Mouse (Mus musculus) liver, postnatal 0 days (tissue): ENCODE data around the gene Iars2. TPM values are rescaled to one million over a fixed set of nuclear protein-coding genes. Genes with fewer than 3 reads are reported as not detected.
A peak's percentile ranks its signal among the peaks of the same experiment; 100 is the strongest.

ENCODE experiments used
- ATAC-seq: fragments of 200-750 bp; cut with Nextera tagmentation; 2 replicates; pipeline ENCODE4 v1.8.0; 2017; ENCODE audit warnings: mild to moderate bottlenecking, moderate library complexity
- DNase-seq: peaks from one replicate; pipeline ENCODE4 v3.0.0-alpha.2; 2016
- H3K27ac ChIP-seq: fragments of 300-500 bp; sonication (generic); 2 replicates; pipeline ENCODE4 v1.5.1; 2014; ENCODE audit warnings: antibody characterized with exemption, moderate library complexity, mild to moderate bottlenecking, low read depth
- H3K27me3 ChIP-seq: fragments of 300-500 bp; sonication (generic); 2 replicates; pipeline ENCODE4 v1.6.1; 2014; ENCODE audit warnings: low read length, control low read depth, mixed read lengths; ENCODE audit not compliant: insufficient read depth
- H3K36me3 ChIP-seq: fragments of 300-500 bp; sonication (generic); replicated peaks from 2 replicates; pipeline ENCODE4 v1.6.1; 2014; ENCODE audit warnings: mild to moderate bottlenecking, control low read depth, low read length, moderate library complexity, mixed read lengths; ENCODE audit not compliant: insufficient read depth
- H3K4me1 ChIP-seq: fragments of 300-500 bp; sonication (generic); 2 replicates; pipeline ENCODE4 v1.6.1; 2014; ENCODE audit warnings: antibody characterized with exemption, mild to moderate bottlenecking, control low read depth; ENCODE audit not compliant: insufficient read depth
- H3K4me2 ChIP-seq: fragments of 300-500 bp; sonication (generic); 2 replicates; pipeline ENCODE4 v1.6.1; 2014; ENCODE audit warnings: low read depth, mild to moderate bottlenecking, low read length, moderate library complexity, mixed read lengths
- H3K4me3 ChIP-seq: fragments of 300-500 bp; sonication (generic); 2 replicates; pipeline ENCODE4 v1.5.1; 2014; ENCODE audit warnings: low read depth, low read length
- H3K9ac ChIP-seq: fragments of 300-500 bp; sonication (generic); replicated peaks from 2 replicates; pipeline ENCODE4 v1.6.1; 2014; ENCODE audit warnings: mild to moderate bottlenecking, moderate library complexity
- H3K9me3 ChIP-seq: fragments of 300-500 bp; sonication (generic); 2 replicates; pipeline ENCODE4 v1.6.1; 2016; ENCODE audit warnings: mild to moderate bottlenecking, control low read depth, low read length, mixed read lengths
- CTCF ChIP-seq: sonication (generic); IDR thresholded peaks from 2 replicates; pipeline ENCODE4 v1.5.1; 2016; ENCODE audit warnings: antibody characterized with exemption, low read depth
- EP300 ChIP-seq: IDR thresholded peaks from 2 replicates; pipeline ENCODE4 v1.6.1; 2016; ENCODE audit warnings: antibody characterized with exemption, low read depth, mild to moderate bottlenecking
- WGBS: fragments of 180-500 bp; shearing (Covaris S2); extraction: QIAGEN DNeasy Blood & Tissue Kit; methylation state at CpG from one replicate; pipeline ENCODE4 v1.1.7; 2014; ENCODE audit not compliant: insufficient replicate concordance; 5-methylcytosine and 5-hydroxymethylcytosine counted together
- polyA plus RNA-seq: library from polyadenylated mRNA; unstranded; fragments of >200 nt; fragmentation: Nextera tagmentation; extraction: Ambion mirVana; gene quantifications from 2 replicates; pipeline ENCODE4 v1.2.1, GENCODE M21; 2015

Gene Iars2
- polyA plus RNA-seq, 1 experiment from 2014 or later: 15.3 TPM

DNA sequence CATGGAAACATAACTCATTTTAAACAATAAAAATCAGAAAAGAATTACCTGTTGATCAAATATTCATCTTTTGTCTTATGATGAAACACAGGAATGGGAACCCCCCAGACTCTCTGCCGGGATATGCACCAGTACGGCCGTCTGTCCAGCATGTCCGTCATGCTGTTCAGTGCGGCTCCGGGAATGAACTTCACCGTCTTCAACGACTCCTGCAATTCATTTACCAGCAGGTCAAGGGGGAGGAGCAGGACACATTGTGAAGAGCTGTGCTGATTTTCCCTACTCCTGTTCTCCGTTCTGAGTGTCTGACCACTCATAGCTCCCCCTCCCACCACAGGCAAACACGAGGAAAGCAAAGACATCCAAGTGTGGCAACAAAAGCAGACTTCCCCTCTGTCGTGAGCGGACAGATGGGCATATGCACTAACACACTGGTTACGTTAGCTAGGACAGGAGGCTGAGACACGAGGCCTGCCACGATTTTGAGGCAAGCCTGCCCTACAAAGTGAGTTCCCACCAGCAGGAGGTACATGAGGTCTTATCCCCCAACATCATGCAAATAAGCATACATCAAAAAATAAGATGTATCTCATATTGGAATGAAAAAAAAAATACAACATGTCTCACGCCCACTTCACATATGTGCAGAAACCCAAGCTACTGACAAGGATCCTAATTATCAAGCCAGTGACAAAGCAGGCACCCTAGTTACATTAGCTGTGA, 13.2 kb downstream of the Iars2 start:
- Histone ChIP-seq H3K4me2 (no peak overlapping the region), H3K4me3 (no peak overlapping the region), H3K27me3 (no peaks in the 10 kb centered on the region), H3K4me1 (no peaks in the 10 kb centered on the region), H3K36me3 (peaks cover 47% of the 10 kb centered on the region), H3K9ac (no peak overlapping the region), H3K27ac (no peak overlapping the region), H3K9me3 (no peaks in the 10 kb centered on the region)
- ATAC-seq (no peak), DNase-seq (no peak)
- WGBS: 89% methylated on average over 16 of the region's 16 CpGs
- TF ChIP-seq CTCF (no peak), EP300 (no peak)

DNA sequence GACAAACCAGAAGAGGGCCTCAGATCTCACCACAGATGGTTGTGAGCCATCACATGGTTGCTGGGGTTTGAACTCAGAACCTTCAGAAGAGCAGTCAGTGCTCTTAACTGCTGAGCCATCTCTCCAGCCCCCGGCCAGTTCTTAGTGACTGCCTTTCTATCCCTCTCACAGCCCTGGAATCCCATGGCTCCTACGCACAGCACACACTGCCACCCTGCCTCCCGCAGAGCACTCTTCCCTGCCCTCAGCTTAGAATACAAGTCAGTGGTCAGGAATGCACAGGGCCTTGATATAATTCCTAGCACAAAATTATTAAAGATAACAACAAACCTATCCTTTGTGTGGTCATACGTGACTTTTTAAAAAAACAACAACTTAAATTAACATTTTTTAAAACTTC, 14.7 kb downstream of the Iars2 start:
- TF ChIP-seq CTCF: no peak
- no peak for TF ChIP-seq EP300
- Histone ChIP-seq H3K9ac (no peak overlapping the region), H3K9me3 (no peaks in the 10 kb centered on the region), H3K27me3 (no peaks in the 10 kb centered on the region), H3K36me3 (peaks cover 45% of the 10 kb centered on the region), H3K4me1 (no peaks in the 10 kb centered on the region), H3K27ac (no peak overlapping the region), H3K4me3 (no peak overlapping the region), H3K4me2 (no peak overlapping the region)
- ATAC-seq (no peak), DNase-seq (no peak)
- WGBS: 83% methylated on average over 4 of the region's 4 CpGs

DNA sequence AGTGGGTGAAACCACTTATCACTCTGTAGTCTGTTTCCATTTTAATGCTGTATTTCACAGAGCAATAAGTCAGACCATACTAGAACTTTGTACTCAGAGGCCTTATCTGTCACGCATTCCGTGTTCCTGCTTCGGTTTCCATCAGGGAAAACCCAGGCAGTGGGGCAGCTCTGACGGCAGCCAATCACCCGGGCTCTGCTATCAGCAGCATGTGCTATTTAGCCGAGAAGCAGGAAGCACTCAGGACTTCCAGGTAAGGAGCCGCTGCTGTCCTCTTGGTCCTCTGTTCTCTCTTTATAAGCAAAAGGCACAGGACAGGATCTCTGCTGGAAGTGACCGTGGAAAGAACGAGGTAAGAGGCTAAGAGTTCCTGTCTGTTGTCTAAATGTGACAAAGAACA, 17.2 kb downstream of the Iars2 start:
- Histone ChIP-seq H3K4me2 (no peak overlapping the region), H3K9me3 (no peaks in the 10 kb centered on the region), H3K9ac (no peak overlapping the region), H3K4me3 (no peak overlapping the region), H3K4me1 (no peaks in the 10 kb centered on the region), H3K27me3 (no peaks in the 10 kb centered on the region), H3K36me3 (peaks cover 35% of the 10 kb centered on the region), H3K27ac (no peak overlapping the region)
- no peak for DNase-seq
- ATAC-seq: no peak
- TF ChIP-seq EP300 (no peak), CTCF (no peak)
- WGBS: 78% methylated on average over 9 of the region's 9 CpGs

DNA sequence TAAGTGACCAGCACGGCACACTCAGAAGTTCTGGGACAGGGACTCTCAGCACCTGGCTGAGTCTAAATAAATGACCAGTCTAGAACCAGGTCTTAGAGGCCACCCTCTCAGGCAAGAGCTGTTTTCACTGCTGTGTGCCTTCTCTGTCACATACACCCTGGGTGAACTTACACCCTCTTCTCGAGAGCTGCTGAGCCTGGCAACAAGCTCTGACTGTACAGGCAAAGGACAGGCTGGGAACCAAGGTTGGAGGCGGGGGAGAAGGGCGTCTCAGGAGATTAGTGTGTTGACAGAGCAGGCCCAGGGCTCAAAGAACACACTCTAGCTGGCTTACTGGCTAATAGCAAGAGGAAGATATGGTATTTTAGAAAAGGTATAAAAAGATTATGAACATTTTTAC, 20.3 kb downstream of the Iars2 start:
- Histone ChIP-seq H3K27ac (no peak overlapping the region), H3K27me3 (no peaks in the 10 kb centered on the region), H3K4me2 (no peak overlapping the region), H3K36me3 (peaks cover 23% of the 10 kb centered on the region; the same call in 1 of the 2 replicates), H3K4me1 (no peaks in the 10 kb centered on the region), H3K9ac (no peak overlapping the region), H3K9me3 (no peaks in the 10 kb centered on the region), H3K4me3 (no peak overlapping the region)
- ATAC-seq: peak; percentile 21; the same call in 1 of the 2 replicates
- no peak for TF ChIP-seq CTCF
- no peak for TF ChIP-seq EP300
- DNase-seq: no peak
- 62% methylated on average over 4 of the region's 4 CpGs for WGBS

DNA sequence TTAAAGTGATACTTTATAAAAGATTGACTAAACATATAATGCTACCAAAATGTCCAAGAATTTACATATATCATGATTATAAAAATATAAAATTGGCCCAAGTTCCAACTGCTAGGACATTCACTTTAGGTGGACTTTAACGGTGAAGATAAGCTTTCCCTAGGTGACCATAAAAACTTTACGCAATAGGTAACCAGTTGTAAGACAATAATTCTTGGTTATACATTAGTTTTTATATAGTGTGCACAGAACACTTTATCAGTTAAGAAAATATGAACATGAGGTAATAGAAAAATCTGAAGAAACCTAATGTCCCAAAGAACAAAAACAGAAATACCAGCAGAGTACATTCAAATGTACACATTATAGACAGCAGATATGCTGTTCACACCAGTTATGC, 20.9 kb downstream of the Iars2 start:
- no peak overlapping the region for H3K27ac ChIP-seq

DNA sequence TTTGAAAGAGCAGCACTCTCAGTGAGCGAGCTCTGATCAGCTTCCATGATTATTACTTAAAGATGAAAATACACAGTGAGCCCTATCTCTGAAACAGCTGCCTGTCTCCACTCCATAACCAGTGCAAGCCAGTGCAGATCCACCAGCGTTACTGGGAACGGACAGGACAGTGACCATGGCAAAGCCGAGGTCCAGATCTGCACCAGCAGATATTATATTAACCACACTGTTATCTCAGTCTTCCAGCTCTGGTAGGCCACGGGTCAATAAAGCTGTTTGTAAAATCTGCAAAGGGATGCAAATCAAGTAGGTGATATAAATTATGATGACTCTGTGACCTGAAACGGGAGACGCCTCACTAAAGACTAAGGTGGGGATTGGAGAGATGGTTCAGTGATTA, 21.6 kb downstream of the Iars2 start:
- TF ChIP-seq CTCF: no peak
- TF ChIP-seq EP300: no peak
- ATAC-seq (no peak), DNase-seq (no peak)
- 77% methylated on average over 7 of the region's 7 CpGs for WGBS
- no peaks in the 10 kb centered on the region for H3K4me1 ChIP-seq
- no peaks in the 10 kb centered on the region for H3K27me3 ChIP-seq
- H3K4me2 ChIP-seq: no peak overlapping the region
- H3K27ac ChIP-seq: no peak overlapping the region
- H3K4me3 ChIP-seq: no peak overlapping the region
- H3K9ac ChIP-seq: no peak overlapping the region
- H3K36me3 ChIP-seq: peaks cover 19% of the 10 kb centered on the region; the same call in 1 of the 2 replicates
- H3K9me3 ChIP-seq: no peaks in the 10 kb centered on the region

More for the DNA sequence above, 20.9 kb downstream of the Iars2 start:
- DNase-seq: no peak
- ATAC-seq: no peak
- H3K9ac ChIP-seq: no peak overlapping the region
- WGBS: 87% methylated on average over 2 of the region's 2 CpGs
- H3K36me3 ChIP-seq: peaks cover 18% of the 10 kb centered on the region; the same call in 1 of the 2 replicates
- no peak for TF ChIP-seq EP300
- H3K4me2 ChIP-seq: no peak overlapping the region
- H3K27me3 ChIP-seq: no peaks in the 10 kb centered on the region
- H3K9me3 ChIP-seq: no peaks in the 10 kb centered on the region
- no peak overlapping the region for H3K4me3 ChIP-seq
- H3K4me1 ChIP-seq: no peaks in the 10 kb centered on the region
